Mouse (Mus musculus) monocyte, adult 2 months (primary cell): Measurements from ENCODE around the gene Col4a6.

Experiments
- DNase-seq, 2 experiments: peaks; one replicate each; pipeline ENCODE4 v3.0.0; 2022; ENCODE audit warnings: low spot score in 2 of 2, low read depth in 1 of 2

Col4a6 gene

GRCm38 (mm10) chrX:141265986-141266385 lies 207.9 kb downstream of the Col4a6 start:
- DNase-seq: no peak

GRCm38 (mm10) chrX:141249636-141250035 lies 224.2 kb downstream of the Col4a6 start:
- DNase-seq: no peak

DNA sequence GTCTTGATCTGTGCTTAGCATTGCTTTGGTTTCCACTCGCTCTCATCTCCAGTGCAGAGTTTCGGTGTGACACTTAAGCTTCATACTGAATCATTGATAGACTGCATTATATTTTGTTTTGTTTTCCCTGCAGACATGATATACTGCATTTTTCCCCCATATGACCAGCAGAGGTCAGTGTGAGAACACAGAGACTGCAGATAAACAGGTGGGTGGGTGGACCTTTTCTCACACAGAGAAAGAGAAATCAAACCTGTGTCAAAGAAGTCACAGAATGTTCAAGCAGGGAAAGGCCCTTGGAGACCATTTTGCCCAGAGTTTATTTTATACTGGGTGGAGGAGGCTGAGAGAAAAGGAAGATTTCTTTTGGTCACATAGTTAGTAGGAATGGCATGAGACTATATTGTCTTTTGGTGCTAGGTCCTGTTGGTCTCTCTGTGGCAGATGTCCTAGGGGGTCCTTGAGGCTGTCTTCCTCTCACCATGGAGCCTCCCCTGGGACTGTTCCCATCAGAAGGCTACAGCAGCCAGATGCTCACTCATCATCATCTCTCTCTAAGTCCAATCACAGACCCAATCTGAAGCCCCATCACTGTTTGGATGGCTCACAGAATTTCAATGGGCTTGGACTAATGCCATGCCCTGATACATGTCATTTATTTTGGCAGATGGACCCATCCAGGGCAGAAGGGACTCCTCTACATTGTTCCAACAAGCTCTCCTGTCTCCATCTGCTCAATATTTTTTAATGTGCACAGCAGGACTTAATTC lies 237.1 kb downstream of the Col4a6 start:
- no peak for DNase-seq

DNA sequence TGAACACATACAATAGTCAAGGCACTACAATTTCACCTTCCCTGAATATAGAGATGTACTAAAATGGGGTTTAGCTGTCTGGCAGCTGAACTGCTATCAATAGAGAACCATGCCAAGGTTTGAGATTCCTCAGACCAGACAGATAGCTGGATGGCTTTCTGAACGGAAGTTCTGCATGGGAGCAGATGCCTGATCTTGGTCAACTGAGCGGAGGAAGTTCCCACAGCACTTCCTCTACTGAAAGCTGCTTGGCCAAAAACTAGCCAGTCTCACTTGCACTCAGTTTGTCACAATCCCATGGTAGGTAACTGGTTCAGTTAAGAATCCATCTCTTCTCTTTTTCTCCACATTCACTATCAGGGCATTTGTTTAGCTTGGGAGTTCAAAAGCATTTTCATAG lies 245.7 kb downstream of the Col4a6 start:
- DNase-seq: no peak

GRCm38 (mm10) chrX:141212802-141213201 lies 261.1 kb downstream of the Col4a6 start:
- DNase-seq: no peak

DNA sequence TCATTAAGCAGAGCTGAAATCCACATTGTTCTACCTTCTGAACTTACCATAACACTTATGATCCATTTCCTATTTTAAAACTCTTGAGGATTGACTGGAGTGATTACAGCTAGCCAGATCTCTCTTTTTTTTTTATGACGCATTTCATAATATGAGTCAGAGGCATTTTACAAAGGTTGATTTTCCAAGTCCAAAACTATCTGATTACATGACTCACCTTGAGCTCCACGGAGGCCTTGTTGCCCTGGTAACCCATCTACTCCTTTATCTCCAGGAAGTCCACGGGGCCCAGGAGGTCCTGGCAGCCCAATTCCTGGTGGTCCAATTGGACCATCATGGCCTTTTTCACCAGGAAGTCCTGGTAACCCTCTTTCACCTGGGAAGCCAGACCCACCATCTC lies 274.9 kb downstream of the Col4a6 start:
- DNase-seq: no peak

DNA sequence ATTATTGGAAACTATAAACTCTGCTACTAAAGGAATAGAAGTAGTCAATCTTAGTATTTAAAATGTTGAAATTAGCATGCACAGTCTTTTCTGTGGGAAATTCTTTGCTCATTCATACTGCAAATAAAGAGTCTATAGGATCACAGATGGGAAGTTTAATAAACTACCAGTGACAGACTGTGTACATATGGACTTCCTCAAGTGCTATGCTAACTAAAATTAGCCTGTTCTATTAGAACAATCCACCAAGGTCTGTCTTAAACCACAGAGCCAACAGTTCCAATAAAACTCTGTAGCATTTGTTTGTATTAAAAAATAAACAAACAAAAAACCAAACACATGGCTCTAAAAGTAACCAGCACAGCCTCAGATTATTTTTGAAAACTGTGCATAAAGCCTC lies 278.8 kb downstream of the Col4a6 start:
- no peak for DNase-seq

- DNase-seq: no peak
Measured at GRCm38 (mm10) chrX:141175353-141175752, 298.5 kb downstream of the Col4a6 start.

DNA sequence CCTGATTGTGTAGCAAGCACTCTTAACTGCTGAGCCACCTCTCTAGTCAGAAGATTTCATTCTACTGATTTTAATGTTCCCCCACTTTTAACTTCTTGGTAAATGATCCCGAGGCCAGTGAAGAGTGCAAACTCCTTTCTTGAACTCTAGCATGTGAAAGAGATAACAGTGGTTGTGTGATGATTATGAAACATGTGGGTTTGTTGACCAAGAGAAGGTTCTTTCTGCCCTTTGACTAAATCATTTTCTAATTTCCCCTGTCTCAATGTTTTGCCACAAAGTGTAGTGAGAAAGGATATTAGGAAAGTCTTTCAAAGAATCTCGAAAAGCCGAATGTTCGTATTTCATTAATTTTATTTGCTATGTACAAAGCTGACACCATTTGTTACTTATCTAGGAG lies 308.8 kb downstream of the Col4a6 start:
- DNase-seq: no peak

DNA sequence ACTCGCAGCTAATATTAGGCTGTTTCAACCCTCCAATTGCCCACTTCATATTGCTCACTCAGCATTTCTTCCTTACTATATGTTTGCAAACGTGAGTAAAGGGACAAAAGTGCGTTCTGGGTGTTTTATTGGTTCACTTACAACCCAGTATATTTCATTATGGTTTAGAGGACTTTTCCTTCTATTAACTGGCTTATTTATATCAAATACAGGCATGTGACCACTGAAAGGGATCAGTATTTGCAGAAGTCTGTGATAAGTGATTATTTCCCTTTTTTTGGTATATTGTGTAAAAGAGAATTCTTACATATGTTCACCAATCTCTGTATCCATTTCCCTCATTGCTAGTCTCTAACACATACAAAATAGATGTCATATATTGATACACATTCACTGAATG lies 313.5 kb downstream of the Col4a6 start:
- no peak for DNase-seq

- DNase-seq: no peak
Measured at GRCm38 (mm10) chrX:141158160-141158559, 315.7 kb downstream of the Col4a6 start.

- no peak for DNase-seq
Measured at GRCm38 (mm10) chrX:141157626-141158025, 316.2 kb downstream of the Col4a6 start.

DNA sequence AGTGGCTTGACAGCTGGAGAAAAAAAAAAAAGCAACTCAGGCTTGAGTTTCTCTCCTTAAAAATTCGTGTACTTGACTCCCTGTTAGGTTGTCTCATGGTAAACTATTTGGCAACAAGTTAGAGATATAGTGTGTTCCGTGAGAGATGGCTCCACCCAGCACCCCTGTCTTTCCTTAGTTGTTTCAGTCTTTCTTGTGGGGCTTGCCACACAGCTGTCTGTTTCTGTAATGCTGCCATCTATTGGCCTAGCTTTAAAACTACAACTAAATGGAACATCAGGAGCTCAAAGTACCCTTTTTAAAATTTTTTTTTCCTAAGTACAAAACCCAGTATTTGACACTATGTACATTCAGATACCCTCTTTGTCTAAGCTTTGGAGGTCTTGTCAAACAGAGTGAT lies 317.2 kb downstream of the Col4a6 start:
- DNase-seq: no peak

DNA sequence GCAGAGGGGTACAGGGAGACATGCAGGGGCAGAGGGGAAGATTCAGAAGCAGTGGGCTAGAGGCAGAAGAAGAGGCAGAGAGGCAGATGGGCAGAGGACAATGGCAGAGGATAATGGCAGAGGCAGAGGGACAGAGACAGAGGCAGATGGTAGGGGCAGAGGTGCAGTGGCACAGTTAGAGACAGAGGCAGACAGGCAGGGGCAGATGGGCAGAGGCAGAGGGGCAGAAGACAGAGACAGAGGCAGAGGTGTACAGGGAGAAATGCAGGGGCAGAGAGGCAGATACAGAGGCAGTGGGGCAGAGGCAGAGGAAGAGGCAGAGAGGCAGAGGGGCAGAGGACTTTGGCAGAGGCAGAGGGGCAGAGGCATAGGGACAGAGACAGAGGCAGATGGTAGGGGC lies 322.7 kb downstream of the Col4a6 start:
- DNase-seq: no peak

- DNase-seq: no peak
Measured at GRCm38 (mm10) chrX:141150290-141150689, 323.6 kb downstream of the Col4a6 start.

GRCm38 (mm10) chrX:141149705-141150104 lies 324.2 kb downstream of the Col4a6 start:
- DNase-seq: no peak
